Mouse (Mus musculus) C2C12 (cell line): ENCODE data around the gene Tom1l2.

ENCODE experiments used
- CEBPB ChIP-seq: IDR thresholded peaks from one replicate; pipeline ENCODE4 v1.6.1; 2011; ENCODE audit warnings: low read depth, mild to moderate bottlenecking, control low read depth, moderate library complexity
- CTCF ChIP-seq: IDR thresholded peaks from one replicate; pipeline ENCODE4 v1.5.1; 2011; ENCODE audit not compliant: control insufficient read depth, insufficient read depth, insufficient read length
- FOSL1 ChIP-seq: IDR thresholded peaks from one replicate; pipeline ENCODE4 v1.8.0; 2011; ENCODE audit warnings: mild to moderate bottlenecking, low read length; ENCODE audit not compliant: poor library complexity, insufficient read depth, severe bottlenecking
- MAX ChIP-seq: IDR thresholded peaks from one replicate; pipeline ENCODE4 v1.6.1; 2011; ENCODE audit warnings: mild to moderate bottlenecking, control low read depth
- MYOD1 ChIP-seq: IDR thresholded peaks from one replicate; pipeline ENCODE4 v1.6.1; 2011; ENCODE audit warnings: low read depth; ENCODE audit not compliant: control insufficient read depth, insufficient read length
- MYOG ChIP-seq: IDR thresholded peaks from one replicate; pipeline ENCODE4 v1.6.1; 2011; ENCODE audit not compliant: control insufficient read depth, insufficient read length; ENCODE audit errors: extremely low read depth
- USF1 ChIP-seq: IDR thresholded peaks from one replicate; pipeline ENCODE4 v1.6.1; 2011; ENCODE audit warnings: low read depth, mild to moderate bottlenecking, control low read depth, moderate library complexity

GRCm38 (mm10) chr11:60276408-60277093, 76.2 kb downstream of the Tom1l2 start:
- TF ChIP-seq CTCF (no peak), MYOD1 (no peak), USF1 (no peak), MAX (no peak), CEBPB (no peak), FOSL1 (no peak), MYOG (no peak)
